Mouse (Mus musculus): ENCODE measurements around the gene Col16a1.

Gene Col16a1

DNA sequence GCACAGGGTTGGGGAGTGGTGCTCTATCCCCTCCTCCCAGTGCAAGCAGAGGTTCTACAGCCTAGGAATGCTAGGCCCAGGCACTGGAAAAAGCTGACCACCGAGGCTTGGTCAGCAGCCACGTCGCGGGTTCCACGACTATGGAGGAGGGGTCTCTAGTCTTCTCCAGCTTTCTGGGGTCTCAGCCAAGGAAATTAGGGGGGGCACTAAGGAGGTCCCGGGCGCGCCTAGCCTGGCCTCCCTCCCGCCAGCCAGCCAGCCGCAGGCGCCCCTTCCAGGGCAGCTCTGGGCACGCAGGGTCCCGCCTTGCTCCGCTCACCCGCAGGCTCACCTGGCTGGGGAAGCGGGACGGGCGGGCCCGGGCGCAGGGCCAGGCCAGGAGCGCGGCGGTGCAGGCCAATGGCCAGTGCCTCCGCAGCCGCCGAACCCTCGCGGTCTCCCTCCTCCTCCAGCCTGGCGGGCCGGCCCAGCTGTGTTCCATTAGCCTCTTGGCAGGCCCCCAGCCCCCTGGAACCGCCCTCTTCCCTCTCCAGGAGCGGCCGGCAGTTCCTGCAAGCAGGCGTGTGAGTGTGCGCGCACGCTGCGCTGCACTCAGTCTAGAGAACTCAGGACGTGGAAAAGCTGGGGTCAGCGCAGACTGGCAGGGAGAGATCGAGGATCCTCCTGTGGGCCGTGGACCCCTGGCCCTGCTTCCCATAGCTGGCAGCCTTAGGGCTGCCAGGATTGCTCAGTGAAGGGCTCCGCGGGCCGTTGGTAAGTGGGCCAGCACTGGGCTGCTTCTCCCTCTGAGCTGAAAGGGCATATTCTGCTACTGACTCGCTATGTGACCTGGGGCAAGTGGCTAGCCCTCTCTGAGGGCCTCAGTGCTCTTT, at the start of gene Col16a1:
Gene Col16a1 (plus strand): TSS at position 510 of the 872 bp plus-strand sequence.
- peak; percentile 76 for DNase-seq (ENCODE audit: low read depth, low spot score)

DNA sequence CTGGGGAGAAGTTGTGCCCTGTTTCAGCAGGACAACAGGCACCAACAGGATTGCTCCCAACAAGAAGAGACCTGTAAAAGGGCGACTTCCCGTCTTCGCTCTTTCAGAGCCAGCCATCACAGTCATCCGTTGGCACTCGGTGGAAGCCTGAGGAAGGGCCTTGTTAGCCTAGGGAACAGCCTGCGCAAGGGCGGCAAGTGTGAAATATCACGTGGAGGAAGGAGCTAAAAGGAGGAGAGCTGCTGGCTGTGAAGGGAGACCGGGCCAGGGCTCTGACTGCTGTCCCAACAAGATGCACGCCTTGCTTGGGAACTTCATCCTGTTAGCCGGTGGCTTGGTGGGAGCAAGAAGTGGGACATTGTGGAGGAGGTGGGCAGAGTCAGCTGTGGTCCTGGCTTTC, 49.5 kb upstream of the Col16a1 start:
- DNase-seq (ENCODE audit: low read depth, low spot score) = no peak

- DNase-seq (ENCODE audit: low read depth, low spot score) = no peak
Measured at GRCm38 (mm10) chr4:130001710-130002109, 45.9 kb upstream of the Col16a1 start.

DNA sequence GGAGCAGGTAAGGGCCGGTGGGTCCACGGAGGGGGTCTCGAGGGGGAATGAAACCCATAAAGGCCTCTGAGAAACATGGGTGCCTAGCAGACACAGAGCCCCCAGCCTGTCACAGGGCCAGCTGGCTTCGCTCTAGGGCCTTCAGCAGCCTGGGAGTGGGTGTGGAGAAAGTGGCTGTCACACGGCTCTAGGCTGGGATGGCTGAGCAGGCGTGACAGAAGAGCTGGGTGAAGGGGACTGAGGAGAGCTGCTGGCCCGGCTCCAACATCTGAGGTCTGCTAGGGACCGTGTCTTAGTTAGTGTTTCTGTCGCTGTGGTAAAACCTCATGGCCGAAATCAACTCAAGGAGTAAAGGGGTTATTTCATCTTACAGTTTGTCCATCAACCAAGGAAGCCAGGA, 45.5 kb upstream of the Col16a1 start:
- no peak for DNase-seq (ENCODE audit: low read depth, low spot score)

DNA sequence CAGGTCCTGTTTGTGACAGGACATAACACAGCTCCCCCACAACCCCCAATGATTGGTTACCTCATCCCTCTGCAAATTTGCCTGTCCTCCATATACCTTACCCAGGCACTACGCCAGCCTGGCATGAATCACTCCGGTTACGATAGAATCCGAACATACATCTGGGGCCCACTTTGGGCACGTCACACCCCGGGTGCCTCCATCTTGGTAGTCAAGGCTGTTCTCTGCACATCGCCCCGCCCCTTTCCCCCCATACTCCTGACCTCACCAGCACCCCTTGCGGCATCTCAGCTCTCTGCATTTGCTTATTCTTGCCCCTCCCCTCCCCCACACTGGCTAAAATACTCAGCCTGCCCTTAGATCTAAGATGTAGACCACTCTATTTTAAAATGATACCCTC, 42.0 kb upstream of the Col16a1 start:
- no peak for DNase-seq (ENCODE audit: low read depth, low spot score)

DNA sequence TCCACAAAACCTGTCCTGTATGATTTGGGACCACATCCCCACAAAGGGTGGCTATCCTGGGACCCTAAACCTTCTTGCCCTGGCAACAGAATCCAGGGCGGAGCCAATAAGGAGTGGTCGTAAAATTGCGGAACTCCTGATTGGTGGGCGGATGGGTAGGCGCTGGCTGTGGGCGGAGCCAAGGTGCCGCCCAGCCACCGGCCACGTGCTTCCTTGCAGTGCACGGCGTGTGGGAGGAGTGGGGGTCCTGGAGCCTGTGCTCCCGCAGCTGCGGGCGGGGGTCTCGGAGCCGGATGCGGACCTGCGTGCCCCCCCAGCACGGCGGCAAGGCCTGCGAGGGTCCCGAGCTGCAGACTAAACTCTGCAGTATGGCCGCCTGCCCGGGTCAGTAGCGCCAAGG, 41.1 kb upstream of the Col16a1 start:
- DNase-seq (ENCODE audit: low read depth, low spot score) = no peak

DNA sequence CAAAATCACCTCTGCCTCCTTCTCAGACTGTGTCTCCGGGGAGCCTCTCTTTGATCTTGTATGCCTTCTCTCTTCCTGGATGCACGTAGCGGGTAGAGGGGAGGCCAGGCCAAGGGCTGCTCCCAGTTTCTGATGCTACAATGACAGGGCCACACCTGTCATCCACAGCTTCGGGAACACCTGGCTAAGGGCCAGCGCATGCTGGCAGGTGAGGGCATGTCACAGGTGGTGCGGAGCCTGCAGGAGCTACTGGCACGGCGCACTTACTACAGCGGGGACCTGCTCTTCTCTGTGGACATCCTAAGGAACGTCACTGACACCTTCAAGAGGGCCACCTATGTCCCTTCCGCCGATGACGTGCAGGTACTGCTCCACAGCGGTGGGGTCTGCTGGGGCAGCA, 38.6 kb upstream of the Col16a1 start:
- no peak for DNase-seq (ENCODE audit: low read depth, low spot score)

DNA sequence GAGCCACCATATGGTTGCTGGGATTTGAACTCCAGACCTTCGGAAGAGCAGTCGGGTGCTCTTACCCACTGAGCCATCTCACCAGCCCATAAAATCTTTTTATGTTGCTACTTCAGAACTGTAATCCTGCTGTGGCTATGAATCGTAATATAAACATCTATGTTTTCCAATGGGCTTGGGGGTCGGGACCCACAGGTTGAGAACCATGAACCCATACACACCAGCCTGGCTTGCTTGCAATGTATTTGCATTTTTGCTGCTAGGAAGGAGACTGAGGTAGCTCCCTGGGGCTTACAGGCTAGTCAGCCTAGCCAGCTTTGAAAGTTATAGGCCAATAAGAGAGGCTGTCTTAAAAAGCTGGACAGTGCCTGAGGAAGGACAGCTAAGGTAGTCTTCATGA, 36.9 kb upstream of the Col16a1 start:
- no peak for DNase-seq (ENCODE audit: low read depth, low spot score)

- DNase-seq (ENCODE audit: low read depth, low spot score) = no peak
Measured at GRCm38 (mm10) chr4:130012234-130012633, 35.4 kb upstream of the Col16a1 start.

DNA sequence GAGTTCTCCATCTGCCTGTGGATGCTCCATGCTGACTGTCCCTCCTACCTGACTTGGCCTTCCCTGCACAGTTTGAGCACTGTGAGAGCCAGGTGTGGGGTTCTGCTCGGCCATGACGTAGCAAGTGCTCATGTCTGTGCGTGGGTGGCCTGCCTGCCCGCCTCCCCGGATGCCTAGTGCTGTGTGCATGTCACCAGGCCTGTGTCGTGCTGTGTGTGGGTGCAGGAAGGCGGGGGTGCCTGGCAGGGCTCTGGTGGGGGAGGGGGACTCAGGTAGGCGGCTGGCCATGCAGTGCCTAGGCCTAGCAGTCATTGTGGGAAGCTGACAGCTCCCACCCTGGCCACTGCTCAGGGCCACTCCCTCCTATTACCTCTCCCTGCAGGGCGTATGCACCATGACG, 34.5 kb upstream of the Col16a1 start:
- DNase-seq (ENCODE audit: low read depth, low spot score) = no peak

GRCm38 (mm10) chr4:130016010-130016409, 31.6 kb upstream of the Col16a1 start:
- DNase-seq (ENCODE audit: low read depth, low spot score) = no peak

- no peak for DNase-seq (ENCODE audit: low read depth, low spot score)
Measured at GRCm38 (mm10) chr4:130017036-130017674, 30.5 kb upstream of the Col16a1 start.

DNA sequence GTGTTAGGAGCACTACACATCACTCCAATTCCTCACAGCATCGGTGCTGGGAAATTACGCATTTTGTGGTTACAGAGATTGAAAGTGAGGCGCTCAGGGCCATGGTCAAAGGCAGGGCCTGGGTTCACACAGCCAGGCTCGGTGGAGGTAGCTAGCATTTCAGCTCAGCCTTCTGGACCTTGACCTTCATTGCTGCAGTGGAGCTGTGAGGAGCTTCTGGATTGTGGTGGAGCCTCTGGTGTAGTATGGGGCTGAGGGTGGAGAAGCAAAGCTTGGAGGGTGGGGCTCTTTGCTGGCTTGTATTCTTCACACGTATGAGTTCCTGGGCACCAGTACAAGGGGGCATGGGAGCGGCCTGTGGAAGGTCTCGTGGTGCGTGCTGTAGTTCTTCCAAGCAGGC, 24.7 kb upstream of the Col16a1 start:
- DNase-seq (ENCODE audit: low read depth, low spot score) = no peak

GRCm38 (mm10) chr4:130023511-130024231, 24.0 kb upstream of the Col16a1 start:
- no peak for DNase-seq (ENCODE audit: low read depth, low spot score)

DNA sequence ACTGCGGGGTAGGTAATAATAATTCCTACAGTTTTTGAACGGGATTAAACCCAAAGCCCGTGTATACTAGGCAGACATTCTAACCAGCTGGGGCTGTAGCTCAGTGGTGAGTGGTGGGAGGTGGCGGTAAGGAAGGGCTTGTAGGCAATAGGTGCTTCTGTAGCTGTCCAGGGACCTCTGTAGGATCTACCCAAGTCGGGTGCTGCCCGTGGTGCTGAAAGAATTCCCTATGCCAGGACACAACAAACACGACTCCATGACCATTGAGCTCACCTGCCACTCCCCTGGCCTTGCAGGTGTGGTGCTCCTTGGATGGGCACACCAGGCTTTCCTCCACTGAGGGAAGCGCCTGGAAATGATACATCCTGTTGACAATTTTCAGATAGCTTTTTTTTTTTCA, 22.1 kb upstream of the Col16a1 start:
- no peak for DNase-seq (ENCODE audit: low read depth, low spot score)

GRCm38 (mm10) chr4:130031146-130031545, 16.5 kb upstream of the Col16a1 start:
- no peak for DNase-seq (ENCODE audit: low read depth, low spot score)

GRCm38 (mm10) chr4:130033496-130033895, 14.1 kb upstream of the Col16a1 start:
- DNase-seq (ENCODE audit: low read depth, low spot score) = no peak

DNA sequence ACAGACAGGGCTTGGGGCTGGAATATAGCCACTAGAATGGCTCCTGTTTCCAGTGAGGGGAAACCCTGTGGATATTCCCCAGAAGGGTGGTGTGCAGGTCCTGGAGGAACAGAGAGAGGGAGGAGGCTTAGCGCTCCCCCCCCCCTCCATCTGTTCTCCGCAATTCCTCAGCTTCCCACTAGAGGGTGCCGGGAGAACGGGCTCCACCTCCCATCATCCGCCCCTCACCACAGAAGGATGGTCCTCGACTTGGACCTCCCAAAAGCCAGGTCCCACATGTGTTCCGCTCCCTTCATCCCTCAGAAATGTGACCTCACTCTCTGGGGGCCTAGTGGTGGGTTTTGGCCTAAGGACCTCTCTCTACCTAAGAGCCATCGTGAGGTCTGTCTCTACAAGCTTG, 11.5 kb upstream of the Col16a1 start:
- no peak for DNase-seq (ENCODE audit: low read depth, low spot score)

DNA sequence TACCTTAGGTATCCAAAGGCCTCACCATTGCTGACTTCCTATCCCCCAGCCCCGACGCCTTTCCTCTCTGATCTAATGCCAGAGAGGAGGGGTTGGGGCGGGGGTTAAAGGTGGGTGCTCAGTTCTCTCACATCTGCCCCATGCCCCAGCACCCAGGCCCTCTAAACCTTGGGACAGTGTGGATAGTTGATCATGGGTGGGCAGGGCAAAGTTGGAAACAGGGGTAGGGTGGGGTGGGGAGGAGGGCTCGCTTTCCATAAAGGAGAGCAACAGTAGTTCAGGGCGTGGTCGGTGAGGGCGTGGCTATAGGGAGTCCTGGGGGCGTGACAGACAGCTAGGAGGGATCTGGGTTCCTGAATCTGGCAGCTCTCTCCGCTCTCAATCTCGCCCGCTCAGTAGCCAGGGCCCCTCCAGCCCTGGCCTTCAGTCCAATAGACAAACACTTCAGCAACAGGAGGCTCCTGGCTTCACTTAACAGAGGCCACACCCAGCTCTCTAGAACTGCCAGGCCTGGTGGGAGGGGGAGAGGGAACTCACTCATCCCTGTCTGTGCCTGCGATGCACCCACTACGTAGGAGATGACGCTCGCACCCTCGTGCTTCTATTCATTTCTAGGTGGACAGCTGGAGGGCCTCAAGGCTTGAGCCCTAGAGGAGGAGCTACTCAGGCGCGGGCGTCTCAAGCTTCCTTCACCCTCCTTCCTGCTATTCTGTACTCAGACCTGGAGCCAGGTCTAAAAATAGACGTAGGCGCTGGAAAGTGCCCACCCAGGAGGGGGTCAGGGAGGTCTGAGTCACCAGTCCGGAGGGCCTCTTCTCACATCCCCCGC, 10.9 kb upstream of the Col16a1 start:
- DNase-seq (ENCODE audit: low read depth, low spot score) = no peak

GRCm38 (mm10) chr4:130039351-130039750, 8.3 kb upstream of the Col16a1 start:
- no peak for DNase-seq (ENCODE audit: low read depth, low spot score)

- DNase-seq (ENCODE audit: low read depth, low spot score) = no peak
Measured at GRCm38 (mm10) chr4:130041076-130041475, 6.6 kb upstream of the Col16a1 start.

- DNase-seq (ENCODE audit: low read depth, low spot score) = no peak
Measured at GRCm38 (mm10) chr4:130044211-130044610, 3.4 kb upstream of the Col16a1 start.

Measured in mesoderm, embryonic 11.5 days (tissue).